Mouse (Mus musculus) heart, embryonic 13.5 days (tissue): Measurements from ENCODE around the gene Avpi1. TPM values are rescaled to one million over a fixed set of nuclear protein-coding genes. Genes with fewer than 3 reads are reported as not detected.
"Not testable (repeated sequence)": the region's sequence is repeated elsewhere in the genome, so short reads cannot be mapped to it uniquely, and the experiment has no call there.

Experiments
- ATAC-seq: fragments of 200-750 bp; cut with Nextera tagmentation; 2 replicates; pipeline ENCODE4 v1.8.0; 2017; ENCODE audit warnings: moderate TSS enrichment; ENCODE audit not compliant: insufficient number of reproducible peaks, low FRiP score, low TSS enrichment; ENCODE audit errors: extremely low read depth
- H3K27ac ChIP-seq: fragments of 300-500 bp; sonication (generic); replicated peaks from 2 replicates; pipeline ENCODE4 v1.5.1; 2015; ENCODE audit warnings: moderate library complexity, mild to moderate bottlenecking, inconsistent platforms
- H3K27me3 ChIP-seq: fragments of 300-500 bp; sonication (generic); replicated peaks from 2 replicates; pipeline ENCODE4 v1.6.1; 2015; ENCODE audit warnings: mild to moderate bottlenecking, inconsistent platforms
- H3K36me3 ChIP-seq: fragments of 300-500 bp; sonication (generic); 2 replicates; pipeline ENCODE4 v1.6.1; 2015; ENCODE audit warnings: mild to moderate bottlenecking, inconsistent platforms
- H3K4me1 ChIP-seq: fragments of 300-500 bp; sonication (generic); 2 replicates; pipeline ENCODE4 v1.6.1; 2015; ENCODE audit warnings: inconsistent platforms
- H3K4me2 ChIP-seq: fragments of 300-500 bp; sonication (generic); 2 replicates; pipeline ENCODE4 v1.6.1; 2015; ENCODE audit warnings: inconsistent platforms, mild to moderate bottlenecking, moderate library complexity
- H3K4me3 ChIP-seq: fragments of 300-500 bp; sonication (generic); 2 replicates; pipeline ENCODE4 v1.5.1; 2015; ENCODE audit warnings: moderate library complexity, mild to moderate bottlenecking, inconsistent platforms
- H3K9ac ChIP-seq: fragments of 300-500 bp; sonication (generic); 2 replicates; pipeline ENCODE4 v1.6.1; 2015; ENCODE audit warnings: inconsistent platforms, mild to moderate bottlenecking, moderate library complexity
- H3K9me3 ChIP-seq: fragments of 300-500 bp; sonication (generic); 2 replicates; pipeline ENCODE4 v1.6.1; 2016; ENCODE audit warnings: inconsistent platforms
- WGBS: fragments of 180-500 bp; shearing (Covaris S2); methylation state at CpG from one replicate; pipeline ENCODE4 v1.1.7; 2015; ENCODE audit warnings: mixed read lengths; 5-methylcytosine and 5-hydroxymethylcytosine counted together
- polyA plus RNA-seq: library from polyadenylated mRNA; unstranded; fragments of >200 nt; fragmentation: Nextera tagmentation; extraction: Ambion mirVana; gene quantifications from 2 replicates; pipeline ENCODE4 v1.2.1, GENCODE M21; 2015

Gene Avpi1
- polyA plus RNA-seq, 1 experiment from 2014 or later, result 30.6 TPM

GRCm38 (mm10) chr19:42099406-42099805 is 29.5 kb downstream of the Avpi1 start:
- H3K4me2 ChIP-seq, result no peak overlapping the region
- 78% methylated on average over 3 of the region's 3 CpGs for WGBS
- H3K9ac ChIP-seq, result no peak overlapping the region
- no peak overlapping the region for H3K4me3 ChIP-seq
- peaks cover 41% of the 10 kb centered on the region for H3K36me3 ChIP-seq
- no peaks in the 10 kb centered on the region for H3K27me3 ChIP-seq
- no peak overlapping the region for H3K27ac ChIP-seq
- H3K4me1 ChIP-seq, result no peaks in the 10 kb centered on the region
- H3K9me3 ChIP-seq, result no peaks in the 10 kb centered on the region
- ATAC-seq, result no peak

- ATAC-seq, result peak; percentile 50
Measured at GRCm38 (mm10) chr19:42090637-42091141, 38.2 kb downstream of the Avpi1 start.

GRCm38 (mm10) chr19:42089748-42090595 is 38.9 kb downstream of the Avpi1 start, which contains the start of gene Pi4k2a:
Pi4k2a (plus strand) TSS chr19:42090470.
- Histone ChIP-seq H3K9ac (peak within 1 kb of the TSS; percentile 91), H3K27me3 (no peaks in the 10 kb centered on the region), H3K27ac (peak within 1 kb of the TSS; percentile 91), H3K9me3 (no peaks in the 10 kb centered on the region), H3K36me3 (peaks cover 18% of the 10 kb centered on the region), H3K4me3 (peak within 1 kb of the TSS; percentile 96), H3K4me1 (peaks cover 30% of the 10 kb centered on the region), H3K4me2 (peak within 1 kb of the TSS; percentile 79)
- WGBS, result under 1% methylated on average over 55 of the region's 55 CpGs
- ATAC-seq, result peak; percentile 98

More at GRCm38 (mm10) chr19:42090637-42091141, 38.2 kb downstream of the Avpi1 start:
- peak overlapping the region; percentile 91 for H3K27ac ChIP-seq
- H3K9me3 ChIP-seq, result no peaks in the 10 kb centered on the region
- H3K4me3 ChIP-seq, result peak overlapping the region; percentile 96
- peaks cover 22% of the 10 kb centered on the region for H3K36me3 ChIP-seq
- peaks cover 27% of the 10 kb centered on the region for H3K4me1 ChIP-seq
- no peaks in the 10 kb centered on the region for H3K27me3 ChIP-seq
- H3K9ac ChIP-seq, result peak overlapping the region; percentile 91
- peak overlapping the region; percentile 73 for H3K4me2 ChIP-seq
- under 1% methylated on average over 51 of the region's 52 CpGs for WGBS

- no peaks in the 10 kb centered on the region for H3K9me3 ChIP-seq
- ATAC-seq, result no peak
- peak overlapping the region; percentile 96 for H3K4me3 ChIP-seq
- peak overlapping the region; percentile 91 for H3K27ac ChIP-seq
- peaks cover 30% of the 10 kb centered on the region for H3K4me1 ChIP-seq
- peak overlapping the region; percentile 79 for H3K4me2 ChIP-seq
- H3K27me3 ChIP-seq, result no peaks in the 10 kb centered on the region
- H3K9ac ChIP-seq, result peak overlapping the region; percentile 78
- H3K36me3 ChIP-seq, result peaks cover 12% of the 10 kb centered on the region
- WGBS, result 20% methylated on average over 14 of the region's 14 CpGs
Measured at GRCm38 (mm10) chr19:42089103-42089747, 39.6 kb downstream of the Avpi1 start.

GRCm38 (mm10) chr19:42086166-42086565 is 42.7 kb downstream of the Avpi1 start, which contains the start of gene Morn4:
Morn4 (minus strand) TSS chr19:42086357.
- H3K4me2 ChIP-seq, result peak within 1 kb of the TSS; percentile 89
- peaks cover 20% of the 10 kb centered on the region for H3K4me1 ChIP-seq
- ATAC-seq, result no peak
- H3K9ac ChIP-seq, result peak within 1 kb of the TSS; percentile 85
- H3K9me3 ChIP-seq, result no peaks in the 10 kb centered on the region
- H3K36me3 ChIP-seq, result no peaks in the 10 kb centered on the region
- H3K27ac ChIP-seq, result no peak within 1 kb of the TSS
- peak within 1 kb of the TSS; percentile 78 for H3K4me3 ChIP-seq
- no peaks in the 10 kb centered on the region for H3K27me3 ChIP-seq
- WGBS, result 0% methylated on average over 21 of the region's 21 CpGs

GRCm38 (mm10) chr19:42085690-42086089 is 43.2 kb downstream of the Avpi1 start:
- peak overlapping the region; percentile 89 for H3K4me2 ChIP-seq
- H3K4me3 ChIP-seq, result peak overlapping the region; percentile 78
- no peak overlapping the region for H3K27ac ChIP-seq
- H3K4me1 ChIP-seq, result peaks cover 19% of the 10 kb centered on the region
- H3K36me3 ChIP-seq, result no peaks in the 10 kb centered on the region
- peak overlapping the region; percentile 85 for H3K9ac ChIP-seq
- 11% methylated on average over 10 of the region's 10 CpGs for WGBS
- no peak for ATAC-seq
- no peaks in the 10 kb centered on the region for H3K27me3 ChIP-seq
- no peaks in the 10 kb centered on the region for H3K9me3 ChIP-seq

- H3K4me3 ChIP-seq, H3K27ac ChIP-seq, H3K9ac ChIP-seq, H3K4me1 ChIP-seq, H3K36me3 ChIP-seq, H3K27me3 ChIP-seq, H3K9me3 ChIP-seq, H3K4me2 ChIP-seq, ATAC-seq: not testable (repeated sequence)
- 88% methylated on average over 5 of the region's 5 CpGs for WGBS
Measured at GRCm38 (mm10) chr19:42081613-42082012, 47.2 kb downstream of the Avpi1 start.

- Histone ChIP-seq H3K4me1 (peaks cover 1% of the 10 kb centered on the region), H3K27me3 (no peaks in the 10 kb centered on the region), H3K9ac (no peak overlapping the region), H3K4me2 (no peak overlapping the region), H3K4me3 (no peak overlapping the region), H3K36me3 (peaks cover 5% of the 10 kb centered on the region; the same call in 1 of the 2 replicates), H3K27ac (no peak overlapping the region), H3K9me3 (no peaks in the 10 kb centered on the region)
- 75% methylated on average over 11 of the region's 11 CpGs for WGBS
- ATAC-seq, result no peak
Measured at GRCm38 (mm10) chr19:42080469-42080868, 48.4 kb downstream of the Avpi1 start.

GRCm38 (mm10) chr19:42079950-42080349 is 48.9 kb downstream of the Avpi1 start:
- H3K9me3 ChIP-seq, result no peaks in the 10 kb centered on the region
- no peak for ATAC-seq
- no peak overlapping the region for H3K4me2 ChIP-seq
- 68% methylated on average over 5 of the region's 5 CpGs for WGBS
- H3K36me3 ChIP-seq, result peaks cover 10% of the 10 kb centered on the region
- no peaks in the 10 kb centered on the region for H3K4me1 ChIP-seq
- no peak overlapping the region for H3K9ac ChIP-seq
- no peak overlapping the region for H3K27ac ChIP-seq
- no peaks in the 10 kb centered on the region for H3K27me3 ChIP-seq
- H3K4me3 ChIP-seq, result no peak overlapping the region

GRCm38 (mm10) chr19:42079006-42079405 is 49.9 kb downstream of the Avpi1 start:
- H3K9me3 ChIP-seq, result no peaks in the 10 kb centered on the region
- H3K27ac ChIP-seq, result no peak overlapping the region
- H3K4me2 ChIP-seq, result no peak overlapping the region
- whole genome bisulfite sequencing, result 85% methylated on average over 12 of the region's 12 CpGs
- H3K9ac ChIP-seq, result no peak overlapping the region
- ATAC-seq, result no peak
- no peak overlapping the region for H3K4me3 ChIP-seq
- peaks cover 10% of the 10 kb centered on the region for H3K36me3 ChIP-seq
- no peaks in the 10 kb centered on the region for H3K4me1 ChIP-seq
- H3K27me3 ChIP-seq, result no peaks in the 10 kb centered on the region

- 86% methylated on average over 8 of the region's 8 CpGs for WGBS
- H3K36me3 ChIP-seq, result peaks cover 10% of the 10 kb centered on the region
- no peak overlapping the region for H3K9ac ChIP-seq
- no peaks in the 10 kb centered on the region for H3K4me1 ChIP-seq
- H3K4me2 ChIP-seq, result no peak overlapping the region
- H3K27me3 ChIP-seq, result no peaks in the 10 kb centered on the region
- H3K9me3 ChIP-seq, result no peaks in the 10 kb centered on the region
- no peak overlapping the region for H3K27ac ChIP-seq
- no peak for ATAC-seq
- H3K4me3 ChIP-seq, result no peak overlapping the region
Measured at GRCm38 (mm10) chr19:42078566-42078965, 50.3 kb downstream of the Avpi1 start.
